ENCODE assay signal across 11 mouse cellular contexts in the genomic region with DNA sequence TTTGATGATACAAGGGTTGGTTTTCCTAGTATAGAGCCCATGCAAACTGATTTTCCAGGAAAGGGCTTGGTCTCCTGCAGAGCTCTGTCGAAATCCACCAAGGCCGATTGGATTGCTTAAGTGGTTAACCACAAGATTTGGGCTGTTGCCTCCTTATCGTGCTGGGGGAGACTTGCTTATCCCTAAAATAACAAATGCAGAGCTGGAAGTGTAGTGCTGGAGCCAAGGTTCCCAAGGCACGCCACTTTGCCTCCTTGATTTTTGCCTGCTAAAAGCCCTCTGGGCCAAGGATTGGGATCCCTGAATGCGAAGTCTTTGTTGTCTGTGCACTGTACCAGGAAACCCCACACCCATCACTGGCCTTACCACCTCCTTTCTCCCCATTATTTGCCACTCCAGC. TPM values are rescaled to one million over a fixed set of nuclear protein-coding genes. Genes with fewer than 3 reads are reported as not detected.
DNase-seq lines count a peak whose midpoint lies in the region; ATAC-seq and TF ChIP-seq lines count a peak whose summit lies in the region.
"Had no signal": no experiment of that assay in that cellular context is flagged by ENCODE, and none has a peak within 500 bp of the region (broad histone marks: within the 10 kb centered on the region; RNA-seq: fewer than 3 reads in every experiment).

No protein-coding gene starts in this region.

- H3K27ac ChIP-seq in hindbrain, postnatal 0 days, result no peak overlapping the region
- H3K27ac ChIP-seq: liver, embryonic 15.5 days had no signal

- TF ChIP-seq CTCF in hindbrain, postnatal 0 days (IDR thresholded peaks at IDR 0.05; ENCODE audit: low read depth), result no peak

- H3K9ac ChIP-seq in hindbrain, postnatal 0 days (replicated peaks; ENCODE audit: low read length), result no peak overlapping the region
- H3K9ac ChIP-seq: liver, embryonic 15.5 days had no signal

- no peak overlapping the region for H3K4me2 ChIP-seq in hindbrain, postnatal 0 days (ENCODE audit: low read depth, low read length)
- H3K4me2 ChIP-seq: liver, embryonic 15.5 days had no signal

- ATAC-seq in inflammation-experienced regulatory T-cells, adult 6 months, result no peak
- no peak for ATAC-seq in hindbrain, postnatal 0 days

- 70% methylated on average over 5 of the region's 5 CpGs for WGBS in hindbrain, postnatal 0 days

- DNase-seq in 3134 (ENCODE audit: extremely low read depth, insufficient read length, low spot score) (peak; percentile 16), adipocyte (ENCODE audit: low spot score) (peak; percentile 89)
- peak; percentile 97 for DNase-seq in heart, adult 11 months
- DNase-seq in heart, postnatal 4 days, result peak; percentile 30
- DNase-seq in retina, embryonic 14.5 days (ENCODE audit: low spot score), result no peak
- DNase-seq in left cerebral cortex, adult 9 months (ENCODE audit: low spot score in 2 of 2), result no peak
- no peak for DNase-seq in hindbrain, postnatal 0 days (ENCODE audit: low spot score)
- DNase-seq: layer of hippocampus, adult 9-11 months; thymus, postnatal 4 days had no signal

- H3K9me3 ChIP-seq in hindbrain, postnatal 0 days (ENCODE audit: low read length), result no peaks in the 10 kb centered on the region
- H3K9me3 ChIP-seq: liver, embryonic 15.5 days had no signal

- no peak overlapping the region for H3K4me3 ChIP-seq in hindbrain, postnatal 0 days (ENCODE audit: low read length)
- H3K4me3 ChIP-seq: liver, embryonic 15.5 days had no signal

- H3K36me3 ChIP-seq in hindbrain, postnatal 0 days (ENCODE audit: insufficient read depth, low read length), result no peaks in the 10 kb centered on the region
- H3K36me3 ChIP-seq: liver, embryonic 15.5 days had no signal

- no peaks in the 10 kb centered on the region for H3K27me3 ChIP-seq in hindbrain, postnatal 0 days (ENCODE audit: insufficient read depth, low read length)
- H3K27me3 ChIP-seq: liver, embryonic 15.5 days had no signal

- 0 out of 2 replicates have a peak, but pooled peaks cover 10% of the 10 kb centered on the region for H3K4me1 ChIP-seq in hindbrain, postnatal 0 days (ENCODE audit: insufficient read depth, low read length)
- H3K4me1 ChIP-seq: liver, embryonic 15.5 days had no signal

RNA-seq across cellular contexts. Expression of a gene that starts 52.8 kb away (rescaled TPM):
- total RNA-seq in heart, postnatal 4 days (2021), result 1 to 10 TPM; 3.2 TPM
- not detected for polyA plus RNA-seq in inflammation-experienced regulatory T-cells, adult 6 months (2017; shearing (Covaris generic))
- 48.8 and 49.9 TPM in 2 replicates for total RNA-seq in hindbrain, postnatal 0 days (2014; rRNA removed)
- polyA plus RNA-seq in hindbrain, postnatal 0 days (2015; fragmentation: Nextera tagmentation; extraction: Ambion mirVana), result 36.9 and 37.4 TPM in 2 replicates

Comparison
In these comparisons a context has a peak if more than half of its experiments do, and no peak if none do; other contexts are left out.
1. DNase-seq: peak in 3134 (single experiment), adipocyte (single experiment), heart, adult 11 months (single experiment) and heart, postnatal 4 days (single experiment); none in retina, embryonic 14.5 days (single experiment), left cerebral cortex, adult 9 months (0 of 2) and hindbrain, postnatal 0 days (single experiment).
2. RNA of a gene that starts 52.8 kb away (total RNA-seq): 48.8 to 49.9 TPM in hindbrain, postnatal 0 days; 3.2 TPM in heart, postnatal 4 days; every median in the first group is over 10 times any median in the second.